Mouse (Mus musculus) hindbrain, postnatal 0 days (tissue): Measurements from ENCODE around the gene Dennd1b. TPM values are rescaled to one million over a fixed set of nuclear protein-coding genes. Genes with fewer than 3 reads are reported as not detected.
A peak's percentile ranks its signal among the peaks of the same experiment; 100 is the strongest.

Experiments
- ATAC-seq: fragments of 200-750 bp; cut with Nextera tagmentation; 2 replicates; pipeline ENCODE4 v1.8.0; 2017; ENCODE audit warnings: mild to moderate bottlenecking, moderate TSS enrichment, moderate library complexity
- DNase-seq: peaks from one replicate; pipeline ENCODE4 v3.0.0-alpha.2; 2015; ENCODE audit warnings: low spot score
- H3K27ac ChIP-seq: fragments of 300-500 bp; sonication (generic); 2 replicates; pipeline ENCODE4 v1.5.1; 2014; ENCODE audit warnings: mild to moderate bottlenecking
- H3K27me3 ChIP-seq: fragments of 300-500 bp; sonication (generic); 2 replicates; pipeline ENCODE4 v1.6.1; 2014; ENCODE audit warnings: low read length, mixed read lengths; ENCODE audit not compliant: insufficient read depth
- H3K36me3 ChIP-seq: fragments of 300-500 bp; sonication (generic); 2 replicates; pipeline ENCODE4 v1.6.1; 2014; ENCODE audit warnings: low read length, mixed read lengths; ENCODE audit not compliant: insufficient read depth
- H3K4me1 ChIP-seq: fragments of 300-500 bp; sonication (generic); 2 replicates; pipeline ENCODE4 v1.6.1; 2014; ENCODE audit warnings: antibody characterized with exemption, low read length, mixed read lengths; ENCODE audit not compliant: insufficient read depth
- H3K4me2 ChIP-seq: fragments of 300-500 bp; sonication (generic); 2 replicates; pipeline ENCODE4 v1.6.1; 2014; ENCODE audit warnings: low read depth, mild to moderate bottlenecking, low read length, moderate library complexity, mixed read lengths
- H3K4me3 ChIP-seq: fragments of 300-500 bp; sonication (generic); 2 replicates; pipeline ENCODE4 v1.5.1; 2014; ENCODE audit warnings: low read length
- H3K9ac ChIP-seq: fragments of 300-500 bp; sonication (generic); replicated peaks from 2 replicates; pipeline ENCODE4 v1.6.1; 2014; ENCODE audit warnings: mild to moderate bottlenecking, low read length, moderate library complexity, mixed read lengths
- H3K9me3 ChIP-seq: fragments of 300-500 bp; sonication (generic); 2 replicates; pipeline ENCODE4 v1.6.1; 2016; ENCODE audit warnings: low read length, mixed read lengths
- CTCF ChIP-seq: IDR thresholded peaks from 2 replicates; pipeline ENCODE4 v1.5.1; 2016; ENCODE audit warnings: antibody characterized with exemption, control low read depth, low read depth
- WGBS: fragments of 180-500 bp; shearing (Covaris S2); extraction: QIAGEN DNeasy Blood & Tissue Kit; methylation state at CpG from one replicate; pipeline ENCODE4 v1.1.7; 2014; 5-methylcytosine and 5-hydroxymethylcytosine counted together
- polyA plus RNA-seq: library from polyadenylated mRNA; unstranded; fragments of >200 nt; fragmentation: Nextera tagmentation; extraction: Ambion mirVana; gene quantifications from 2 replicates; pipeline ENCODE4 v1.2.1, GENCODE M21; 2015
- total RNA-seq: library from RNA; depleted of rRNA; stranded (reverse); fragments of >200 nt; gene quantifications from 2 replicates; pipeline ENCODE4 v1.2.3, GENCODE M21; 2014; rRNA removed

Dennd1b gene
- total RNA-seq, result 25.4 and 30.9 TPM in 2 replicates
- polyA plus RNA-seq, result 8.3 and 9.5 TPM in 2 replicates

GRCm38 (mm10) chr1:138963161-138963867 lies at the start of gene Dennd1b:
Dennd1b (plus strand) TSS chr1:138963435.
- peak within 1 kb of the TSS; percentile 78 for H3K4me3 ChIP-seq
- no peak; the same call in 1 of the 2 replicates for TF ChIP-seq CTCF
- no peaks in the 10 kb centered on the region; the same call in 1 of the 2 replicates for H3K36me3 ChIP-seq
- no peaks in the 10 kb centered on the region for H3K27me3 ChIP-seq
- H3K4me2 ChIP-seq, result peak within 1 kb of the TSS; percentile 78
- H3K27ac ChIP-seq, result peak within 1 kb of the TSS; percentile 93
- under 1% methylated on average over 26 of the region's 69 CpGs for WGBS
- 0 out of 2 replicates have a peak, but pooled peaks cover 3% of the 10 kb centered on the region for H3K4me1 ChIP-seq
- ATAC-seq (peak; percentile 86), DNase-seq (peak; percentile 75)
- no peaks in the 10 kb centered on the region for H3K9me3 ChIP-seq
- peak within 1 kb of the TSS; percentile 92 for H3K9ac ChIP-seq

DNA sequence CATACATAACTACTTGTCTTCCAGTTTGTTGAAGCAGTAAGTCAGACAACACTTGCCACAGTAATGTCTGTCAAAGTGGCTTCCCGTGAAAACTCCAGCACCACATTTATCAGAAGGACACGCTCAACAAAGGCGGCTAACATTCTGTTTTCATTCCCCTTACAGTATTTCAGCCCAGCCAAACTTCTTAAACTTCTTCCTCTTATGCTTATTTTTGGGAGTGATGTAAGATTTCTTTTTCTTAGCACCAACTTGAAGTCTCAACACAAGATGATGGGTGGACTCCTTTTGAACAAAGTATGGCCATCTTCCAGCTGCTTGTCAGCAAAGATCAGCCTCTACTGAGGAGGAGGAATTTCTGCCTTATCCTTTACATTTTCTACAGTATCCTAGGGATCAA lies 47.6 kb upstream of the Dennd1b start:
- Histone ChIP-seq H3K9me3 (no peaks in the 10 kb centered on the region), H3K4me2 (no peak overlapping the region), H3K27me3 (no peaks in the 10 kb centered on the region), H3K9ac (no peak overlapping the region), H3K27ac (no peak overlapping the region), H3K4me1 (no peaks in the 10 kb centered on the region), H3K4me3 (no peak overlapping the region), H3K36me3 (no peaks in the 10 kb centered on the region)
- DNase-seq, result no peak
- 93% methylated on average over 3 of the region's 3 CpGs for WGBS
- TF ChIP-seq CTCF, result no peak
- ATAC-seq, result no peak

DNA sequence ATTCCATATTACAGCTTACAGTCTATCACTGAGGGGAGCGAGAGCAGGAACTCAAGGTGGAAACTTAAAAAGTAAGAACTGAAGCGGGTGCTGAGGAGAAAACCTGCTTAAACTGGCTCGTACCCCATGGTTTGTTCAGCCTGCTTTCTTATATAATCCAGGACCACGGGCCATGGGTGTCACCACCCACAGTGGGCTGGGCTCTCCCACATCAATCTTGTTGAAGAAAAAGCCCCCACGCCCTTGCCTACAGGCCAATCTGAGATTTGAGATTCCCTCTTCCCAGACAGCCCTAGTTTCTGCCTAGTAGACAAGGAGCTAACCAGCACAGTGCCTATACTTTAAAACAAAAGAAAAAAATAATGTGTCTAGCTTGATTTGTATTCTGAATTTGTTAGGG lies 43.6 kb upstream of the Dennd1b start:
- no peak for TF ChIP-seq CTCF
- H3K27ac ChIP-seq, result no peak overlapping the region
- H3K4me3 ChIP-seq, result no peak overlapping the region
- H3K4me1 ChIP-seq, result no peaks in the 10 kb centered on the region
- no peaks in the 10 kb centered on the region for H3K9me3 ChIP-seq
- no peaks in the 10 kb centered on the region for H3K27me3 ChIP-seq
- no peak overlapping the region for H3K4me2 ChIP-seq
- WGBS, result 84% methylated on average over 5 of the region's 5 CpGs
- no peak overlapping the region for H3K9ac ChIP-seq
- no peak for ATAC-seq
- no peaks in the 10 kb centered on the region for H3K36me3 ChIP-seq
- DNase-seq, result no peak

- no peak overlapping the region for H3K9ac ChIP-seq
- 88% methylated on average over 3 of the region's 3 CpGs for WGBS
- H3K4me2 ChIP-seq, result no peak overlapping the region
- H3K4me1 ChIP-seq, result no peaks in the 10 kb centered on the region
- TF ChIP-seq CTCF, result no peak
- H3K9me3 ChIP-seq, result no peaks in the 10 kb centered on the region
- ATAC-seq (no peak), DNase-seq (no peak)
- H3K27ac ChIP-seq, result no peak overlapping the region
- no peak overlapping the region for H3K4me3 ChIP-seq
- no peaks in the 10 kb centered on the region for H3K36me3 ChIP-seq
- no peaks in the 10 kb centered on the region for H3K27me3 ChIP-seq
Measured at GRCm38 (mm10) chr1:138920082-138920481, 43.2 kb upstream of the Dennd1b start.

GRCm38 (mm10) chr1:138920799-138921198 lies 42.4 kb upstream of the Dennd1b start:
- no peak overlapping the region for H3K4me2 ChIP-seq
- DNase-seq, result no peak
- no peak overlapping the region for H3K27ac ChIP-seq
- no peak overlapping the region for H3K4me3 ChIP-seq
- WGBS, result 76% methylated on average over 1 of the region's 1 CpGs
- H3K4me1 ChIP-seq, result no peaks in the 10 kb centered on the region
- no peaks in the 10 kb centered on the region for H3K36me3 ChIP-seq
- ATAC-seq, result no peak
- no peaks in the 10 kb centered on the region for H3K9me3 ChIP-seq
- H3K9ac ChIP-seq, result no peak overlapping the region
- TF ChIP-seq CTCF, result no peak
- H3K27me3 ChIP-seq, result no peaks in the 10 kb centered on the region

DNA sequence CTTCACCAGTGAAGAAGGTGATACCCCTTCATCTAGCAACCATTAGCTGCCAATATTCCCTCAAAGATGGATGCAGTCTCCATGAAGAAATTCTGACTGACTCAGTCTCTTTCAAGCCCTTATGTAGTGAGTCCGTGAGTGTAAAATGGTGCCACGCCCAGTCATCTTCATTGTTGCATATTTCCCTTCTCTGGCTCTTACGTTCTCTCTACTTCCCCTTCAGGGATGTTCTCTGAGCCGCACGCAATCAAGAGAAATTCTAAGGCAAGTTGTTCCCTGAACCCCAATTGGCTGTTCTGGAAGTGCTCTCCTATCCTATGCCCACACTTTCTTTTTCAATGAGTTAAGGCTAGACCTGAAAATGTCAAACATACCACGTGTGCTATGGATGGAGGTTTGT lies 40.3 kb upstream of the Dennd1b start:
- WGBS, result 93% methylated on average over 6 of the region's 6 CpGs

DNA sequence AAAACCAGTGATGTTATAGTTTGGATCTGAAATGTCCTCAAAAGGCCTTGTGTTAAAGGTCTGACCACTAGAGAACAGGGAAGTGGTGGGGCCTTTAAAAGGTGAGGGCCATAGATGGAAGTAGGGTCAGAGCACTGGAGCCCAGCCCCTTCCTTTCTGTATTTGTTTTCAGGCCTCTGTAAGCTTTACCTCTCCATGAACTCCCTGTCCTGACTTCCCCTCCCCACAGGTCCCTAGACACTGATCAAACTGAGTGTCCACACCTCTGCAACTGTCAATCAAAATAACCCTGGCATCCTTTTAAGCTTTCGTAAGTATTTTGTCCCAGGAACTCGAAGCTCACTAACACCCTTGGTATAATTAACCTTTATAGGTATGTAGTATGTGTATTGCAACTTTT lies 39.0 kb upstream of the Dennd1b start:
- ATAC-seq (no peak), DNase-seq (no peak)
- Histone ChIP-seq H3K27ac (no peak overlapping the region), H3K27me3 (no peaks in the 10 kb centered on the region), H3K4me1 (no peaks in the 10 kb centered on the region), H3K4me3 (no peak overlapping the region), H3K9ac (no peak overlapping the region), H3K36me3 (no peaks in the 10 kb centered on the region), H3K9me3 (no peaks in the 10 kb centered on the region), H3K4me2 (no peak overlapping the region)
- no peak for TF ChIP-seq CTCF
- WGBS, result 88% methylated on average over 2 of the region's 2 CpGs

More for the DNA sequence above, 40.3 kb upstream of the Dennd1b start:
- Histone ChIP-seq H3K27ac (no peak overlapping the region), H3K9me3 (no peaks in the 10 kb centered on the region), H3K27me3 (no peaks in the 10 kb centered on the region), H3K4me3 (no peak overlapping the region), H3K4me1 (no peaks in the 10 kb centered on the region), H3K9ac (no peak overlapping the region), H3K36me3 (no peaks in the 10 kb centered on the region), H3K4me2 (no peak overlapping the region)
- no peak for ATAC-seq
- no peak for TF ChIP-seq CTCF
- DNase-seq, result no peak
